Mouse (Mus musculus): ENCODE data around the gene Nhej1. TPM values are rescaled to one million over a fixed set of nuclear protein-coding genes. Genes with fewer than 3 reads are reported as not detected.

Nhej1 gene
- polyA plus RNA-seq, 1 experiment from 2014 or later = 11.0 TPM

GRCm38 (mm10) chr1:74926721-74927120 is 198.3 kb downstream of the Nhej1 start:
- no peaks in the 10 kb centered on the region for H3K4me1 ChIP-seq (replicated peaks; ENCODE audit: insufficient read depth, low read length)
- H3K36me3 ChIP-seq (ENCODE audit: insufficient read depth, low read length) = no peaks in the 10 kb centered on the region
- H3K9me3 ChIP-seq (replicated peaks; ENCODE audit: low read length) = no peaks in the 10 kb centered on the region
- H3K4me3 ChIP-seq (replicated peaks; ENCODE audit: low read depth, low read length) = no peak overlapping the region
- no peak overlapping the region for H3K9ac ChIP-seq (ENCODE audit: low read depth, low read length)
- H3K4me2 ChIP-seq (ENCODE audit: low read length) = no peak overlapping the region
- no peak overlapping the region for H3K27ac ChIP-seq
- 0 out of 2 replicates have a peak, but pooled peaks cover 4% of the 10 kb centered on the region for H3K27me3 ChIP-seq (ENCODE audit: insufficient read depth, low read length)
- WGBS = 28% methylated on average over 6 of the region's 6 CpGs
- peak; percentile 44 for DNase-seq (ENCODE audit: low spot score)
- peak; percentile 95 for TF ChIP-seq CTCF (IDR thresholded peaks at IDR 0.05; ENCODE audit: low read depth)
- no peak for ATAC-seq (replicated peaks; ENCODE audit: low FRiP score, low read depth)

- no peaks in the 10 kb centered on the region for H3K4me1 ChIP-seq (replicated peaks; ENCODE audit: insufficient read depth, low read length)
- H3K4me3 ChIP-seq (replicated peaks; ENCODE audit: low read depth, low read length) = no peak overlapping the region
- ATAC-seq (replicated peaks; ENCODE audit: low FRiP score, low read depth) = no peak
- no peak overlapping the region for H3K27ac ChIP-seq
- no peaks in the 10 kb centered on the region for H3K36me3 ChIP-seq (ENCODE audit: insufficient read depth, low read length)
- no peak overlapping the region for H3K9ac ChIP-seq (ENCODE audit: low read depth, low read length)
- H3K27me3 ChIP-seq (ENCODE audit: insufficient read depth, low read length) = 0 out of 2 replicates have a peak, but pooled peaks cover 4% of the 10 kb centered on the region
- WGBS = 64% methylated on average over 4 of the region's 4 CpGs
- DNase-seq (ENCODE audit: low spot score) = no peak
- no peak overlapping the region for H3K4me2 ChIP-seq (ENCODE audit: low read length)
- no peaks in the 10 kb centered on the region for H3K9me3 ChIP-seq (replicated peaks; ENCODE audit: low read length)
- TF ChIP-seq CTCF (IDR thresholded peaks at IDR 0.05; ENCODE audit: low read depth) = peak; percentile 53
Observed at GRCm38 (mm10) chr1:74924464-74924863, 200.5 kb downstream of the Nhej1 start.

Other genes with a start within 250 kb of the Nhej1 start
- gene Fev, start 239.8 kb downstream of the Nhej1 start, polyA plus RNA-seq (2015; fragmentation: Nextera tagmentation; extraction: Ambion mirVana) = 0.14 and 0.20 TPM in 2 replicates
- not detected in 2 replicates for gene Cryba2, start 232.1 kb downstream of the Nhej1 start, polyA plus RNA-seq (2015; fragmentation: Nextera tagmentation; extraction: Ambion mirVana)
- 0.08 TPM in 2 replicates for gene Cfap65, start 189.6 kb downstream of the Nhej1 start, polyA plus RNA-seq (2015; fragmentation: Nextera tagmentation; extraction: Ambion mirVana)
- gene Ihh, start 173.5 kb downstream of the Nhej1 start, polyA plus RNA-seq (2015; fragmentation: Nextera tagmentation; extraction: Ambion mirVana) = 6.3 and 6.9 TPM in 2 replicates
- 9.8 and 11.3 TPM in 2 replicates for gene Slc23a3, start 8.7 kb upstream of the Nhej1 start, polyA plus RNA-seq (2015; fragmentation: Nextera tagmentation; extraction: Ambion mirVana)
- 47.2 and 52.2 TPM in 2 replicates for gene Cnppd1, start 17.5 kb upstream of the Nhej1 start, polyA plus RNA-seq (2015; fragmentation: Nextera tagmentation; extraction: Ambion mirVana)
- 47.8 and 52.0 TPM in 2 replicates for gene Retreg2, start 17.6 kb upstream of the Nhej1 start, polyA plus RNA-seq (2015; fragmentation: Nextera tagmentation; extraction: Ambion mirVana)
- gene Zfand2b, start 43.4 kb upstream of the Nhej1 start, polyA plus RNA-seq (2015; fragmentation: Nextera tagmentation; extraction: Ambion mirVana) = 43.2 and 47.7 TPM in 2 replicates
- 34.4 and 36.8 TPM in 2 replicates for gene Abcb6, start 55.2 kb upstream of the Nhej1 start, polyA plus RNA-seq (2015; fragmentation: Nextera tagmentation; extraction: Ambion mirVana)
- gene Ankzf1, start 67.0 kb upstream of the Nhej1 start, polyA plus RNA-seq (2015; fragmentation: Nextera tagmentation; extraction: Ambion mirVana) = 19.7 TPM in 2 replicates
- gene Atg9a, start 67.0 kb upstream of the Nhej1 start, polyA plus RNA-seq (2015; fragmentation: Nextera tagmentation; extraction: Ambion mirVana) = 25.8 and 27.3 TPM in 2 replicates
- 47.4 and 47.6 TPM in 2 replicates for gene Glb1l, start 85.6 kb upstream of the Nhej1 start, polyA plus RNA-seq (2015; fragmentation: Nextera tagmentation; extraction: Ambion mirVana)
- 114 and 122 TPM in 2 replicates for gene Stk16, start 85.6 kb upstream of the Nhej1 start, polyA plus RNA-seq (2015; fragmentation: Nextera tagmentation; extraction: Ambion mirVana)
- gene Tuba4a, start 94.7 kb upstream of the Nhej1 start, polyA plus RNA-seq (2015; fragmentation: Nextera tagmentation; extraction: Ambion mirVana) = 171 and 200 TPM in 2 replicates
- gene A630095N17Rik, start 106.9 kb upstream of the Nhej1 start, polyA plus RNA-seq (2015; fragmentation: Nextera tagmentation; extraction: Ambion mirVana) = 0.18 TPM in 1 of 2 replicates, not detected in the other
- gene Dnajb2, start 111.2 kb upstream of the Nhej1 start, polyA plus RNA-seq (2015; fragmentation: Nextera tagmentation; extraction: Ambion mirVana) = 30.4 and 31.3 TPM in 2 replicates
- 0.08 and 0.13 TPM in 2 replicates for gene Ptprn, start 139.3 kb upstream of the Nhej1 start, polyA plus RNA-seq (2015; fragmentation: Nextera tagmentation; extraction: Ambion mirVana)
- not detected in 2 replicates for gene Resp18, start 153.2 kb upstream of the Nhej1 start, polyA plus RNA-seq (2015; fragmentation: Nextera tagmentation; extraction: Ambion mirVana)
- 128 and 137 TPM in 2 replicates for gene Dnpep, start 192.8 kb upstream of the Nhej1 start, polyA plus RNA-seq (2015; fragmentation: Nextera tagmentation; extraction: Ambion mirVana)
- 18.6 and 19.1 TPM in 2 replicates for gene Des, start 235.1 kb upstream of the Nhej1 start, polyA plus RNA-seq (2015; fragmentation: Nextera tagmentation; extraction: Ambion mirVana)